Mouse (Mus musculus) myocyte (in vitro differentiated cells): ENCODE measurements at regions not wholly inside any gene's neighbourhood (a gene's known extent, or its start where the extent isn't known, plus 50 kb on each side); places are given as distances from the start of the nearest gene placed in this dataset.

Source experiments
- H3K27me3 ChIP-seq: one replicate; pipeline ENCODE4 v1.6.1; 2011; ENCODE audit not compliant: control insufficient read depth, insufficient read depth, insufficient read length
- H3K36me3 ChIP-seq: one replicate; pipeline ENCODE4 v1.6.1; 2011; ENCODE audit not compliant: control insufficient read depth, insufficient read depth
- H3K4me2 ChIP-seq: one replicate; pipeline ENCODE4 v1.6.1; 2011; ENCODE audit warnings: low read depth, control low read depth
- H3K4me3 ChIP-seq: one replicate; pipeline ENCODE4 v1.5.1; 2011; ENCODE audit warnings: mild to moderate bottlenecking, control low read depth, moderate library complexity
- H3K79me2 ChIP-seq: one replicate; pipeline ENCODE4 v1.6.1; 2011; ENCODE audit not compliant: control insufficient read depth, insufficient read depth
- H3ac ChIP-seq: one replicate; pipeline ENCODE4 v1.6.1; 2011; ENCODE audit not compliant: control insufficient read depth, insufficient read length
- CEBPB ChIP-seq: IDR thresholded peaks from 2 replicates; pipeline ENCODE4 v1.6.1; 2011; ENCODE audit warnings: mild to moderate bottlenecking, moderate library complexity; ENCODE audit not compliant: poor library complexity, insufficient read depth, severe bottlenecking
- E2F4 ChIP-seq: IDR thresholded peaks from one replicate; pipeline ENCODE4 v1.6.1; 2011; ENCODE audit warnings: mild to moderate bottlenecking, control low read depth, moderate library complexity; ENCODE audit not compliant: insufficient read depth
- MAX ChIP-seq: IDR thresholded peaks from one replicate; pipeline ENCODE4 v1.6.1; 2011; ENCODE audit warnings: low read depth, mild to moderate bottlenecking, control low read depth
- MYOD1 ChIP-seq, 3 experiments: IDR thresholded peaks; one replicate each; pipeline ENCODE4 v1.6.1; 2011; ENCODE audit warnings: control low read depth in 2 of 3, low read depth in 2 of 3, mild to moderate bottlenecking in 2 of 3, moderate library complexity in 1 of 3; ENCODE audit not compliant: insufficient read length in 2 of 3, control insufficient read depth in 1 of 3
- MYOG ChIP-seq, 3 experiments: IDR thresholded peaks; one replicate each; pipeline ENCODE4 v1.6.1; 2011; ENCODE audit warnings: control low read depth in 2 of 3, low read depth in 2 of 3, mild to moderate bottlenecking in 2 of 3; ENCODE audit not compliant: insufficient read length in 2 of 3, control insufficient read depth in 1 of 3, insufficient read depth in 1 of 3
- POLR2A ChIP-seq: IDR thresholded peaks from one replicate; pipeline ENCODE4 v1.6.1; 2011; ENCODE audit warnings: low read depth, mild to moderate bottlenecking, control low read depth, moderate library complexity; ENCODE audit not compliant: insufficient read length
- POLR2AphosphoS2 ChIP-seq: IDR thresholded peaks from one replicate; pipeline ENCODE4 v1.6.1; 2011; ENCODE audit warnings: low read depth, control low read depth; ENCODE audit not compliant: insufficient read length
- REST ChIP-seq: IDR thresholded peaks from one replicate; pipeline ENCODE4 v1.6.1; 2011; ENCODE audit warnings: mild to moderate bottlenecking, control low read depth, moderate library complexity; ENCODE audit not compliant: insufficient read depth, insufficient read length
- SRF ChIP-seq: IDR thresholded peaks from one replicate; pipeline ENCODE4 v1.6.1; 2011; ENCODE audit warnings: low read depth; ENCODE audit not compliant: control insufficient read depth, insufficient read length
- TCF12 ChIP-seq: IDR thresholded peaks from one replicate; pipeline ENCODE4 v1.6.1; 2011; ENCODE audit warnings: mild to moderate bottlenecking, control low read depth; ENCODE audit not compliant: poor library complexity, insufficient read depth, severe bottlenecking
- TCF3 ChIP-seq: IDR thresholded peaks from one replicate; pipeline ENCODE4 v1.6.1; 2011; ENCODE audit warnings: low read depth, control low read depth; ENCODE audit not compliant: insufficient read length
- USF1 ChIP-seq: IDR thresholded peaks from one replicate; pipeline ENCODE4 v1.6.1; 2011; ENCODE audit warnings: low read depth, mild to moderate bottlenecking, control low read depth, moderate library complexity

- TF ChIP-seq MYOG (IDR thresholded peaks at IDR 0.05; ENCODE audit: control insufficient read depth in 1 of 3, insufficient read depth in 1 of 3, insufficient read length in 2 of 3, low read depth in 2 of 3), result no peak
- no peak for TF ChIP-seq POLR2A
- TF ChIP-seq REST, result no peak
- no peak for TF ChIP-seq CEBPB
- TF ChIP-seq POLR2AphosphoS2, result no peak
- no peak overlapping the region for H3ac ChIP-seq
- H3K79me2 ChIP-seq, result no peaks in the 10 kb centered on the region
- no peaks in the 10 kb centered on the region for H3K27me3 ChIP-seq
- H3K4me3 ChIP-seq, result no peak overlapping the region
- H3K36me3 ChIP-seq, result no peaks in the 10 kb centered on the region
- no peak overlapping the region for H3K4me2 ChIP-seq
Observed at GRCm38 (mm10) chr13:44178006-44178405, 393.4 kb downstream of the Cd83 start.

- H3K4me2 ChIP-seq, result no peak overlapping the region
- no peak overlapping the region for H3K4me3 ChIP-seq
- no peaks in the 10 kb centered on the region for H3K27me3 ChIP-seq
- TF ChIP-seq POLR2AphosphoS2, result no peak
- TF ChIP-seq USF1, result no peak
- TF ChIP-seq CEBPB, result no peak
- no peak for TF ChIP-seq POLR2A
- TF ChIP-seq MYOG (IDR thresholded peaks at IDR 0.05; ENCODE audit: control insufficient read depth in 1 of 3, insufficient read depth in 1 of 3, insufficient read length in 2 of 3, low read depth in 2 of 3), result peak; percentile 49 to 84 (median 78)
- no peak for TF ChIP-seq REST
- no peak for TF ChIP-seq MAX
- TF ChIP-seq TCF3, result peak; percentile 44
- TF ChIP-seq SRF, result no peak
- TF ChIP-seq MYOD1 (IDR thresholded peaks at IDR 0.05; ENCODE audit: control insufficient read depth in 1 of 3, insufficient read length in 2 of 3, low read depth in 2 of 3), result peak in 2 of 3 experiments; percentile 86 to 90
- TF ChIP-seq TCF12, result peak; percentile 80
- no peak for TF ChIP-seq E2F4
- H3K36me3 ChIP-seq, result no peaks in the 10 kb centered on the region
- no peaks in the 10 kb centered on the region for H3K79me2 ChIP-seq
- no peak overlapping the region for H3ac ChIP-seq
Observed at GRCm38 (mm10) chr13:44180384-44180783, 395.8 kb downstream of the Cd83 start.

GRCm38 (mm10) chr13:44182544-44183191 is 398.1 kb downstream of the Cd83 start:
- no peak overlapping the region for H3ac ChIP-seq
- no peak for TF ChIP-seq SRF
- no peak for TF ChIP-seq POLR2AphosphoS2
- TF ChIP-seq CEBPB, result no peak
- no peak for TF ChIP-seq MYOG (IDR thresholded peaks at IDR 0.05; ENCODE audit: control insufficient read depth in 1 of 3, insufficient read depth in 1 of 3, insufficient read length in 2 of 3, low read depth in 2 of 3)
- TF ChIP-seq USF1, result no peak
- H3K4me3 ChIP-seq, result no peak overlapping the region
- H3K4me2 ChIP-seq, result no peak overlapping the region
- H3K36me3 ChIP-seq, result no peaks in the 10 kb centered on the region
- no peaks in the 10 kb centered on the region for H3K27me3 ChIP-seq
- no peaks in the 10 kb centered on the region for H3K79me2 ChIP-seq

- Histone ChIP-seq H3K79me2 (no peaks in the 10 kb centered on the region), H3K27me3 (no peaks in the 10 kb centered on the region), H3K4me2 (peak overlapping the region; percentile 52), H3ac (no peak overlapping the region), H3K36me3 (no peaks in the 10 kb centered on the region), H3K4me3 (peak overlapping the region; percentile 18)
- TF ChIP-seq MAX (no peak), CEBPB (peak; percentile 85; the same call in 1 of the 2 replicates), POLR2A (peak; percentile 61), POLR2AphosphoS2 (peak; percentile 45)
Observed at GRCm38 (mm10) chr13:44195365-44195764, 410.8 kb downstream of the Cd83 start.

- no peaks in the 10 kb centered on the region for H3K36me3 ChIP-seq
- H3K4me2 ChIP-seq, result no peak overlapping the region
- H3K27me3 ChIP-seq, result no peaks in the 10 kb centered on the region
- TF ChIP-seq SRF, result no peak
- no peak for TF ChIP-seq USF1
- no peak for TF ChIP-seq POLR2AphosphoS2
- no peak for TF ChIP-seq MYOD1 (IDR thresholded peaks at IDR 0.05; ENCODE audit: control insufficient read depth in 1 of 3, insufficient read length in 2 of 3, low read depth in 2 of 3)
- TF ChIP-seq REST, result no peak
- H3K79me2 ChIP-seq, result no peaks in the 10 kb centered on the region
- H3K4me3 ChIP-seq, result no peak overlapping the region
- H3ac ChIP-seq, result no peak overlapping the region
Observed at GRCm38 (mm10) chr13:44206042-44206441, 421.5 kb downstream of the Cd83 start.
